Mouse (Mus musculus): ENCODE data around the gene Slc25a21. TPM values are rescaled to one million over a fixed set of nuclear protein-coding genes. Genes with fewer than 3 reads are reported as not detected.
A peak's percentile ranks its signal among the peaks of the same experiment; 100 is the strongest.

The Slc25a21 gene
- polyA plus RNA-seq, 1 experiment from 2014 or later, result 0.66 TPM

DNA sequence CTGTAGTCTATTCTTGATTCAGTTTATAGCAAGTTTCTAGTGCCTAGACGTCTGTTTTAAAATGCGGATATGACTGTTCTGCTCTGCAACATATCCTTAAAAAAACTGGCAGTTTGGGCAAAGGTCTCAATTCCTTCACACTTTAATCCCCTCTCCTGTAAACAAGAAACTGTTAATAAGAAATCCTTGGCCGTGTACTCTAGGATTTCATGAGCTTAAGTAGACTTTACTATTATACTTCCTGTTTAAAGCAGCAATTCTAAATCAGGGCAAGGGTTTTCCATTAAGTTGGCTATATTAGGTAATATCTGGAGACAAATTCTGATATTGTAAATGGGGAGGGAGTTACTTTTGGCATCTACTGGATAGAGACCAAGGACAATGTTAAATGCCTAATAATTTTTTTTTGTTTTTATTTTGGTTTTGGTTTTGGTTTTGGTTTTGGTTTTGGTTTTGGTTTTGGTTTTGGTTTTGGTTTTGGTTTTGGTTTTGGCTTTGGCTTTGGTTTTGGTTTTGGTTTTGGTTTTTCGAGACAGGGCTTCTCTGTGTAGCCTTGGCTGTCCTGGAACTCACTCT lies 7.1 kb upstream of the Slc25a21 start:
- Histone ChIP-seq H3K36me3 (replicated peaks) (no peaks in the 10 kb centered on the region), H3K4me2 (no peak overlapping the region), H3K9me3 (no peaks in the 10 kb centered on the region), H3K27ac (no peak overlapping the region), H3K9ac (no peak overlapping the region), H3K4me1 (no peaks in the 10 kb centered on the region), H3K4me3 (replicated peaks) (no peak overlapping the region), H3K27me3 (no peaks in the 10 kb centered on the region)
- 86% methylated on average over 4 of the region's 4 CpGs for WGBS
- ATAC-seq (ENCODE audit: low FRiP score), result no peak

GRCm38 (mm10) chr12:57201901-57202300 lies 4.6 kb upstream of the Slc25a21 start:
- Histone ChIP-seq H3K27me3 (peaks cover 16% of the 10 kb centered on the region), H3K36me3 (replicated peaks) (no peaks in the 10 kb centered on the region), H3K27ac (no peak overlapping the region), H3K4me2 (no peak overlapping the region), H3K4me1 (peaks cover 4% of the 10 kb centered on the region; the same call in 1 of the 2 replicates), H3K9ac (no peak overlapping the region), H3K4me3 (replicated peaks) (no peak overlapping the region), H3K9me3 (no peaks in the 10 kb centered on the region)
- no peak for ATAC-seq (ENCODE audit: low FRiP score)
- 92% methylated on average over 3 of the region's 3 CpGs for WGBS

- 89% methylated on average over 2 of the region's 2 CpGs for WGBS
- no peak overlapping the region for H3K9ac ChIP-seq
- H3K4me2 ChIP-seq, result no peak overlapping the region
- no peak overlapping the region for H3K4me3 ChIP-seq (replicated peaks)
- peaks cover 12% of the 10 kb centered on the region; the same call in 1 of the 2 replicates for H3K4me1 ChIP-seq
- no peak overlapping the region for H3K27ac ChIP-seq
- no peak for ATAC-seq (ENCODE audit: low FRiP score)
- H3K36me3 ChIP-seq (replicated peaks), result no peaks in the 10 kb centered on the region
- no peaks in the 10 kb centered on the region for H3K9me3 ChIP-seq
- H3K27me3 ChIP-seq, result peaks cover 24% of the 10 kb centered on the region
Observed at GRCm38 (mm10) chr12:57199427-57199826, 2.2 kb upstream of the Slc25a21 start.

DNA sequence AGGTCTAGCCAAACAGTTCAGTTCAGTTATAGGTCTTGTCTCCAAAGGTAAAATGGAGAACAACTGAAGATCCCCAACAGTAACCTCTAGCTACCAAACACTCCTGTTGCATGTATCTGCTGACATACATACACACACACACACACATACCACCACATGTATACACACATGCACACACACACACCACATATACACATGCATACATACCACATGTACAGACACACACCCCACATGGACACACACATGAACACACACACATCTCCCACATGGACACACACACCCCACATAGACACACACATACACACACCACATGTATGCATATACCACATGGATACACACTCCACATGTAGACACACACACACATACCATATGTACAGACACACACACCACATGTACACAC lies 997 bp upstream of the Slc25a21 start:
- Histone ChIP-seq H3K27ac (no peak overlapping the region), H3K9me3 (no peaks in the 10 kb centered on the region), H3K4me1 (peaks cover 12% of the 10 kb centered on the region; the same call in 1 of the 2 replicates), H3K36me3 (replicated peaks) (no peaks in the 10 kb centered on the region), H3K9ac (no peak overlapping the region), H3K27me3 (peaks cover 24% of the 10 kb centered on the region), H3K4me3 (replicated peaks) (no peak overlapping the region), H3K4me2 (no peak overlapping the region)
- no peak for ATAC-seq (ENCODE audit: low FRiP score)

- H3K27ac ChIP-seq, result 0 out of 2 replicates have a peak overlapping the region, but pooled peaks have one; percentile 9
Observed at GRCm38 (mm10) chr12:57196608-57197362, 487 bp downstream of the Slc25a21 start.

DNA sequence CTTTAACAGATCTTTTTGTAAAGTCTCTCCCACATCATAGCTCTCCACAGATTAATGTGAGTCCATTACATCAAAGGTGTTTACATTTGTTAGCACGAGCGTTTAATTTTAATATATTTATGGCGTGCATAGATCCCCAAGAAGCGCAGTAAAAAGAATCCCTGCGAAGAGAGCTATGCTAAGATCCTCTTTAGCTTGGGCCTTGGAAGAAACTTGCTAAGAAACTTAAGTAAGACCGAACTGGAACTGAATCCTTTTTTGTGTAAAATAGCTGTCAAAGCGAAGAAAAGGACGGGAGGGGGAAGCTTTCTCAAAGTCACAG lies 1.0 kb downstream of the Slc25a21 start:
- Histone ChIP-seq H3K27ac (0 out of 2 replicates have a peak overlapping the region, but pooled peaks have one; percentile 9), H3K36me3 (replicated peaks) (no peaks in the 10 kb centered on the region)
- 6% methylated on average over 8 of the region's 8 CpGs for WGBS

More at GRCm38 (mm10) chr12:57196608-57197362, 487 bp downstream of the Slc25a21 start:
- peak; percentile 62; the same call in 1 of the 2 replicates for ATAC-seq (ENCODE audit: low FRiP score)
- peak overlapping the region; percentile 51 for H3K4me3 ChIP-seq (replicated peaks)
- H3K4me2 ChIP-seq, result peak overlapping the region; percentile 84
- H3K4me1 ChIP-seq, result peaks cover 12% of the 10 kb centered on the region; the same call in 1 of the 2 replicates
- under 1% methylated on average over 59 of the region's 59 CpGs for WGBS
- H3K36me3 ChIP-seq (replicated peaks), result no peaks in the 10 kb centered on the region
- H3K9me3 ChIP-seq, result no peaks in the 10 kb centered on the region
- peak overlapping the region; percentile 53 for H3K9ac ChIP-seq
- H3K27me3 ChIP-seq, result peaks cover 24% of the 10 kb centered on the region

GRCm38 (mm10) chr12:57194609-57195008 lies 2.7 kb downstream of the Slc25a21 start:
- no peak for ATAC-seq (ENCODE audit: low FRiP score)
- H3K4me2 ChIP-seq, result no peak overlapping the region
- H3K9me3 ChIP-seq, result no peaks in the 10 kb centered on the region
- H3K9ac ChIP-seq, result no peak overlapping the region
- H3K4me1 ChIP-seq, result peaks cover 12% of the 10 kb centered on the region; the same call in 1 of the 2 replicates
- H3K4me3 ChIP-seq (replicated peaks), result no peak overlapping the region
- H3K27me3 ChIP-seq, result peaks cover 24% of the 10 kb centered on the region
- no peaks in the 10 kb centered on the region for H3K36me3 ChIP-seq (replicated peaks)
- WGBS, result 42% methylated on average over 3 of the region's 3 CpGs
- H3K27ac ChIP-seq, result no peak overlapping the region

More for the DNA sequence above, 1.0 kb downstream of the Slc25a21 start:
- Histone ChIP-seq H3K4me1 (peaks cover 12% of the 10 kb centered on the region; the same call in 1 of the 2 replicates), H3K9me3 (no peaks in the 10 kb centered on the region), H3K4me3 (replicated peaks) (peak overlapping the region; percentile 51), H3K9ac (peak overlapping the region; percentile 53; the same call in 1 of the 2 replicates), H3K4me2 (peak overlapping the region; percentile 84), H3K27me3 (peaks cover 24% of the 10 kb centered on the region)
- no peak for ATAC-seq (ENCODE audit: low FRiP score)

GRCm38 (mm10) chr12:57187032-57187431 lies 10.2 kb downstream of the Slc25a21 start:
- Histone ChIP-seq H3K4me2 (no peak overlapping the region), H3K9ac (no peak overlapping the region), H3K4me3 (replicated peaks) (no peak overlapping the region), H3K27me3 (0 out of 2 replicates have a peak, but pooled peaks cover 3% of the 10 kb centered on the region), H3K4me1 (no peaks in the 10 kb centered on the region), H3K27ac (no peak overlapping the region), H3K9me3 (no peaks in the 10 kb centered on the region), H3K36me3 (replicated peaks) (no peaks in the 10 kb centered on the region)
- ATAC-seq (ENCODE audit: low FRiP score), result no peak
- 94% methylated on average over 4 of the region's 4 CpGs for WGBS

DNA sequence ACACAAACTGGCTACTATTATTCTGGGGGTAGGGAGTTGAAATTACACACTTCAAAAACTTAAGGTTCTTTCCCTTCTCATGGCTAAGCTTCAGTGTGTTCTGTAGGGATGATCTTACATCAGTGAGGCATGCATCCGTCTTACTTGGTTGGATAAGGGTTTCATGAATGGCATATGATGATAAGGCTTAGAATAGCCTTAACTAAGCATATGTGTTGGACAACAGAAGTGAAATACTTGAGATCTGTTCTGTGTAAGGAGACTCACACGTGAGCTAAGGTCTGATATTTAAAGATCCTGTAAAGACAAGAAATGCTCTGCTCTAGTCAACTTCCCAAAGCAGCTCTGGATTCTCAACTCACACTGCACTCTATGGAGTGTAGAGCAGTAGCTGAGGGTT lies 11.1 kb downstream of the Slc25a21 start:
- no peak overlapping the region for H3K27ac ChIP-seq
- H3K4me3 ChIP-seq (replicated peaks), result no peak overlapping the region
- H3K36me3 ChIP-seq (replicated peaks), result no peaks in the 10 kb centered on the region
- no peak overlapping the region for H3K9ac ChIP-seq
- ATAC-seq (ENCODE audit: low FRiP score), result no peak
- 77% methylated on average over 2 of the region's 2 CpGs for WGBS
- H3K4me2 ChIP-seq, result no peak overlapping the region
- H3K9me3 ChIP-seq, result no peaks in the 10 kb centered on the region
- 0 out of 2 replicates have a peak, but pooled peaks cover 3% of the 10 kb centered on the region for H3K27me3 ChIP-seq
- H3K4me1 ChIP-seq, result no peaks in the 10 kb centered on the region

GRCm38 (mm10) chr12:57185475-57185874 lies 11.8 kb downstream of the Slc25a21 start:
- Histone ChIP-seq H3K9me3 (no peaks in the 10 kb centered on the region), H3K4me3 (replicated peaks) (no peak overlapping the region), H3K27me3 (0 out of 2 replicates have a peak, but pooled peaks cover 3% of the 10 kb centered on the region), H3K27ac (no peak overlapping the region), H3K4me1 (no peaks in the 10 kb centered on the region), H3K36me3 (replicated peaks) (no peaks in the 10 kb centered on the region), H3K9ac (no peak overlapping the region), H3K4me2 (no peak overlapping the region)
- no peak for ATAC-seq (ENCODE audit: low FRiP score)
- WGBS, result 0% methylated on average over 1 of the region's 1 CpGs

DNA sequence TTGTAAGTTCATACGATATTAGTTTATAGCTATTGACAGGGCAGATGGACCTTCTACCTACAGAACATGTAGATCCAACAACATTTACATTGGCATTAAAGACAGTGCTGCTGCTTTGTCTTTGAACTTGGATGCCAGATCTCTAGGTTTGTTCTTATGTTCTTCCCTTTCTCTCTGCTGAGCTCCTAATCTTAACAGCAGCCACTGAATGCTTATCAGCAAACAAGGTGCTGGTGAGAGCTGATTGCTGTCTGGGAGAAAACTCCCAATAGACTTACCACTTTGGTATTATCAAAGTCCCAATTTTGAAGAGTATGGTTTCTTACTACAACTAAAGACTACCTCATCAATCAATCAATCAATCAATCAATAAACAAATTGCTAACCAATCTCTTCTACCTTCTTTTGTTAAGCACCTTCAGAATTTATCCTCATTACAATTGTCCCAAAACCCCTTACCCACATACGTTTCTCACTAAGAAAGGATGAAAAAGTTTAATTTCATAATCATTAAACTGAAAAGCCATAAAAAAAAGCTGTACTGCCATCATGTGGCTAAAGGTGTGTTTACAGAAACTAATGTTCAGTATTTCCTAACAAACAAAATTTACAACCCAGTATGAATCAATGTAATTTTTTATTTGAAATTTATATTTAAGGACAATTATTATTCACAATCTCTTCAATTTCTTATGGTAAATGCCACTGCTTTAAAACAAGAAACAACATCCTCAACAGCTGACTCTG lies 12.7 kb downstream of the Slc25a21 start:
- H3K4me2 ChIP-seq, result no peak overlapping the region
- no peaks in the 10 kb centered on the region for H3K9me3 ChIP-seq
- WGBS, result 63% methylated on average over 2 of the region's 2 CpGs
- no peak overlapping the region for H3K9ac ChIP-seq
- no peak for ATAC-seq (ENCODE audit: low FRiP score)
- H3K4me1 ChIP-seq, result peaks cover 6% of the 10 kb centered on the region
- no peak overlapping the region for H3K27ac ChIP-seq
- H3K4me3 ChIP-seq (replicated peaks), result no peak overlapping the region
- 0 out of 2 replicates have a peak, but pooled peaks cover 3% of the 10 kb centered on the region for H3K27me3 ChIP-seq
- no peaks in the 10 kb centered on the region for H3K36me3 ChIP-seq (replicated peaks)
